ENCODE assay signal across 8 mouse cellular contexts in genomic region chr5:44799053-44799860, GRCm38 (mm10). TPM values are rescaled to one million over a fixed set of nuclear protein-coding genes. Genes with fewer than 3 reads are reported as not detected.
DNase-seq lines count a peak whose midpoint lies in the region; ATAC-seq and TF ChIP-seq lines count a peak whose summit lies in the region.

TSS of gene Ldb2 (minus strand) at chr5:44799680.

- peak; percentile 91 for ATAC-seq in embryonic facial prominence, embryonic 15.5 days (ENCODE audit: insufficient number of reproducible peaks, low FRiP score, low TSS enrichment, low read depth)
- ATAC-seq in midbrain, embryonic 12.5 days (ENCODE audit: low FRiP score, low read depth) = peak; percentile 95

- no peaks in the 10 kb centered on the region for H3K36me3 ChIP-seq in embryonic facial prominence, embryonic 15.5 days
- no peaks in the 10 kb centered on the region for H3K36me3 ChIP-seq in limb, embryonic 10.5 days
- no peaks in the 10 kb centered on the region for H3K36me3 ChIP-seq in midbrain, embryonic 12.5 days
- no peaks in the 10 kb centered on the region for H3K36me3 ChIP-seq in small intestine, adult 2 months (ENCODE audit: control insufficient read depth, insufficient read depth, low read length)

- 2% methylated on average over 19 of the region's 19 CpGs for WGBS in embryonic facial prominence, embryonic 15.5 days
- WGBS in limb, embryonic 10.5 days = 2% methylated on average over 19 of the region's 19 CpGs
- 1% methylated on average over 18 of the region's 19 CpGs for WGBS in midbrain, embryonic 12.5 days
- WGBS in small intestine, adult 2 months = 6% methylated on average over 18 of the region's 19 CpGs

- H3K27me3 ChIP-seq in embryonic facial prominence, embryonic 15.5 days = no peaks in the 10 kb centered on the region
- H3K27me3 ChIP-seq in limb, embryonic 10.5 days (ENCODE audit: low read depth, poor library complexity, severe bottlenecking) = no peaks in the 10 kb centered on the region
- peaks cover 4% of the 10 kb centered on the region; the same call in 1 of the 2 replicates for H3K27me3 ChIP-seq in midbrain, embryonic 12.5 days
- no peaks in the 10 kb centered on the region for H3K27me3 ChIP-seq in small intestine, adult 2 months (ENCODE audit: control insufficient read depth, insufficient read depth, low read length)

- peak; percentile 89 for DNase-seq in brain, adult 2 months (ENCODE audit: low read depth, low spot score)
- DNase-seq in heart, adult 9 months (ENCODE audit: low spot score in 2 of 2) = peak; percentile 44 to 46
- peak; percentile 34 for DNase-seq in kidney, adult 9 months
- peak; percentile 79 for DNase-seq in limb, embryonic 10.5 days (ENCODE audit: low spot score)
- DNase-seq in T-cell, adult 2 months (ENCODE audit: low spot score) = no peak

- peak within 1 kb of the TSS; percentile 33 for H3K9ac ChIP-seq in embryonic facial prominence, embryonic 15.5 days
- H3K9ac ChIP-seq in midbrain, embryonic 12.5 days (replicated peaks) = peak within 1 kb of the TSS; percentile 50

- no peak for TF ChIP-seq POLR2A in small intestine, adult 2 months (IDR thresholded peaks at IDR 0.05; ENCODE audit: low read depth, low read length)

- peak within 1 kb of the TSS; percentile 60 for H3K4me2 ChIP-seq in embryonic facial prominence, embryonic 15.5 days (replicated peaks)
- H3K4me2 ChIP-seq in midbrain, embryonic 12.5 days (replicated peaks) = peak within 1 kb of the TSS; percentile 66

- H3K27ac ChIP-seq in embryonic facial prominence, embryonic 15.5 days (replicated peaks) = peak within 1 kb of the TSS; percentile 55
- peak within 1 kb of the TSS; percentile 88 for H3K27ac ChIP-seq in limb, embryonic 10.5 days
- no peak within 1 kb of the TSS for H3K27ac ChIP-seq in midbrain, embryonic 12.5 days (replicated peaks)
- H3K27ac ChIP-seq in small intestine, adult 2 months (ENCODE audit: insufficient read depth, low read depth, low read length) = no peak within 1 kb of the TSS

- H3K9me3 ChIP-seq in embryonic facial prominence, embryonic 15.5 days (replicated peaks) = no peaks in the 10 kb centered on the region
- H3K9me3 ChIP-seq in limb, embryonic 10.5 days (replicated peaks) = no peaks in the 10 kb centered on the region
- no peaks in the 10 kb centered on the region for H3K9me3 ChIP-seq in midbrain, embryonic 12.5 days

- peaks cover 23% of the 10 kb centered on the region for H3K4me1 ChIP-seq in embryonic facial prominence, embryonic 15.5 days
- peaks cover 69% of the 10 kb centered on the region for H3K4me1 ChIP-seq in limb, embryonic 10.5 days
- peaks cover 20% of the 10 kb centered on the region; the same call in 1 of the 2 replicates for H3K4me1 ChIP-seq in midbrain, embryonic 12.5 days
- H3K4me1 ChIP-seq in small intestine, adult 2 months (ENCODE audit: control insufficient read depth, insufficient read depth, insufficient read length, low read length) = no peaks in the 10 kb centered on the region

- no peak for TF ChIP-seq CTCF in small intestine, adult 2 months (IDR thresholded peaks at IDR 0.05; ENCODE audit: extremely low read depth, insufficient read length, insufficient replicate concordance, low read depth, low read length)

- H3K4me3 ChIP-seq in embryonic facial prominence, embryonic 15.5 days (replicated peaks) = peak within 1 kb of the TSS; percentile 51
- H3K4me3 ChIP-seq in limb, embryonic 10.5 days = peak within 1 kb of the TSS; percentile 60
- peak within 1 kb of the TSS; percentile 40 for H3K4me3 ChIP-seq in midbrain, embryonic 12.5 days
- H3K4me3 ChIP-seq in small intestine, adult 2 months (ENCODE audit: low read depth, low read length) = peak within 1 kb of the TSS; percentile 56

RNA-seq across cellular contexts. Expression of gene Ldb2, which starts in this region (rescaled TPM):
- 41.0 and 45.6 TPM in 2 replicates for polyA plus RNA-seq in embryonic facial prominence, embryonic 15.5 days (2015; fragmentation: Nextera tagmentation; extraction: Ambion mirVana)
- 29.2 and 48.7 TPM in 2 replicates for polyA plus RNA-seq in limb, embryonic 10.5 days (2016; fragmentation: Nextera tagmentation; extraction: Ambion mirVana)
- polyA plus RNA-seq in midbrain, embryonic 12.5 days (2016; fragmentation: Nextera tagmentation; extraction: Ambion mirVana) = 14.3 and 15.9 TPM in 2 replicates
- 1.6 and 2.8 TPM in 2 replicates for polyA plus RNA-seq in small intestine, adult 2 months (2012; rRNA removed)

Comparison
In these comparisons a context has a peak if more than half of its experiments do, and no peak if none do; other contexts are left out.
1. H3K27ac ChIP-seq: peak in embryonic facial prominence, embryonic 15.5 days (single experiment) and limb, embryonic 10.5 days (single experiment); none in midbrain, embryonic 12.5 days (single experiment) and small intestine, adult 2 months (single experiment).
2. Peak in every context shown above with its lines, with median percentiles within 50 percentile points of each other: H3K4me3 ChIP-seq.